Mouse (Mus musculus) heart, adult 2 months (tissue): ENCODE data around the gene Snd1.

ENCODE experiments used
- CTCF ChIP-seq: fragments of 200-600 bp; IDR thresholded peaks from 2 replicates; pipeline ENCODE4 v1.8.1; 2022; ENCODE audit warnings: antibody characterized with exemption, mild to moderate bottlenecking, moderate library complexity
- EP300 ChIP-seq: fragments of 200-500 bp; IDR thresholded peaks from 2 replicates; pipeline ENCODE4 v1.6.1; 2011; ENCODE audit warnings: low read depth, low read length, control low read depth; ENCODE audit not compliant: insufficient read depth
- POLR2A ChIP-seq: fragments of 200-500 bp; IDR thresholded peaks from 2 replicates; pipeline ENCODE4 v1.6.1; 2011; ENCODE audit warnings: mild to moderate bottlenecking, low read depth, low read length, control low read depth; ENCODE audit not compliant: insufficient read depth

DNA sequence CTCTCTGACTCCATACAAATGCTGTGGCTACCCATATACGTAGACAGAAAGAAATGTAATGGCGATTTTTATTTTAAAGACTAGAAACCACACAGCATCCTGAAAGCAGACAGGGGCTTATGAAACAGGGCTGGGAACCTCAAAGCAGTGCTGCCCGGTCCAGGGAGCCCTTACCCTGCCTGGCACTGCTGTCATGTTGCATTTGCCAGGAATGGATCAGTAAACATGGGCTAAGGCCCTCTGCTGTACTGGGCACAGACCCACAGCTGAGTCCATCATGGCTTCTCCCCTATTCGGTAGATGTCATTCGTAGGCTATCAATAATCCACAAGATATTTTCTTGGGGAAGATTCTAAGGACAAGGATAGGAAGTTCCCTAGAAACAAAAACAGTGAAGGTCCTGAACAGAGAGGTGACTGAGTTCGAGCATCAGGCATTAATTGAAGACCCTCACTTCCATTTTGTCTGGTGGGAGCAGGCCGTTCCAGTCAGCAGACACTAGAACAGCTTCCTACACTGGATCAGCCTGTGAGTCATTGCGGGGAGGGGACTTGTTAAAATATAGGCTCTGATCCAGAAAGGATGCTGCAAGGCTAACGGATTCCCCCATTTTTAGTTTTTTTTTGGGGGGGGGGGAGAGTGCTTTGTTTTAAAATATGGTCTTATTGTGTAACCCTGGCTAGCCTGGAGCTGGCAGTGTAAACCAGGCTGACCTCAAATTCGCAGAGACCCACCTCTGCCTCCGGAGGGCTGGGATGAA lies 422.6 kb downstream of the Snd1 start:
- TF ChIP-seq CTCF (no peak), POLR2A (no peak), EP300 (no peak)
